Mouse (Mus musculus): Measurements from ENCODE around the gene Hif1an. TPM values are rescaled to one million over a fixed set of nuclear protein-coding genes. Genes with fewer than 3 reads are reported as not detected.

Hif1an gene
- polyA plus RNA-seq, 2 experiments = 27.3 to 30.1 TPM

DNA sequence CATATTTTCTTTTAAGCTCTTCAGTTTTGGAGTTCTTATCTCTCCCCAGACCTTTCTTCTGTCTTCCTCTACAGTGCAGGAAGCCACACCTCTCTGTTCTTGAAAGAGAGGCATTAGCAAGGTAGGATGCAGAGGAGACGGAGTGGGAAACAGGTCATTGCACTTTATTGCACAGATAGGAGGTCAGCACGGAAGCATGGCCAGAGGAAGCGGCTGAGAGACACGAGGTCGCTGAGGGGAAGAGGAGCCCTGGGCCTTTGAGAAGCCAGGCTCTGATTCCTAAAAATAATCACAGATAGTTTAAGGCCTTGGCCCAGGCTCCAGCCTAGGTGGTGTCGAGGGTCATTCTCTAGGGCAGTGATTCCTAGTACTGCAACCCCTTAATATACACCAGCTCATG is 46.9 kb upstream of the Hif1an start:
- no peak overlapping the region for H3K9ac ChIP-seq (ENCODE audit: low read depth, low read length, severe bottlenecking)
- peaks cover 5% of the 10 kb centered on the region; the same call in 1 of the 2 replicates for H3K4me1 ChIP-seq (ENCODE audit: control insufficient read depth, insufficient read depth, low read length)
- H3K27me3 ChIP-seq (ENCODE audit: control insufficient read depth, insufficient read depth, low read length) = peaks cover 52% of the 10 kb centered on the region
- 47% methylated on average over 6 of the region's 6 CpGs for WGBS
- no peak overlapping the region for H3K4me3 ChIP-seq (replicated peaks; ENCODE audit: low read length)
- no peak overlapping the region for H3K4me2 ChIP-seq (replicated peaks; ENCODE audit: low read depth, low read length, severe bottlenecking)
- DNase-seq (ENCODE audit: low spot score) = no peak
- no peak for ATAC-seq (ENCODE audit: low FRiP score, low read depth)
- TF ChIP-seq POLR2A (IDR thresholded peaks at IDR 0.05; ENCODE audit: borderline replicate concordance, extremely low read depth, insufficient read depth, insufficient read length) = no peak
- no peaks in the 10 kb centered on the region for H3K36me3 ChIP-seq (ENCODE audit: control insufficient read depth, insufficient read depth, low read length)
- no peak overlapping the region for H3K27ac ChIP-seq (replicated peaks; ENCODE audit: low read depth, low read length)
- H3K9me3 ChIP-seq (ENCODE audit: control insufficient read depth, low read length) = no peaks in the 10 kb centered on the region

DNA sequence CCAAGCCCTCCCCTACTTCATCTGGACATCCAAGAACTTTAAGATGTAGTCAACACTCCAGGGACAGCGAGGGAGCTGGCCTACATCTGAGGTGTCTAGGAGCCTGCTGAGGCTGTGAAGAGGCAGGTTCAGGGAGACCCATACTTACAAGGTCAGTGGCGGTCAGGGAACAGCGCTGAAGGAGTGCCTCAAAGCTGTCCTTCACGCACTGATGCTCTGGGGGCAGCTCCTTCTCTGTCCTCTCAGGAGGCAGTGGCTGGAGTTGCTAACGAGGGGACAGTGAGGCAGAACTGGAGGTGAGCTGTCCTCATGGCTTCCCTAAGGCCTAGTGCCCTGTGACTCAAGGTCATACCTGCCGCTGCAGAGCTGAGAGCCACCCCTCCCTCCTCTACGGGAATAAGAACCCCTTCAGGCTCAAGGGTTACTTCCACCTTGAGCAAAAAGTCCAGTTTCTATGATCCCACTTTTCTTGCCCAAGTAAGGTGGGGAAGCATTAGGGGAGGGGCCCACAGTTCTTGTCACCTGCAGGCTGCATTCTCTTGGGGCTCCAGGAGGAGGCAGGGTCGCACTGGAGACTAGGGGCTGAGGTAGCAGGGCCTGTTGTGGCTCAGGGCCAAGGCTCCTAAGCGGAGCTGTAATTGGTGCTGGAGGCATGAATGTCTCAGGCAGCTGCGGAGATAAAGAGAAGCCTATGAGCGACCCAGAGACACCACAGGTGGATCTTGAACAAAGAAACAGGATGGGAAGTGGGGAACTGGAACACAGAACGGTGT is 44.5 kb upstream of the Hif1an start:
- Histone ChIP-seq H3K4me1 (ENCODE audit: control insufficient read depth, insufficient read depth, low read length) (no peaks in the 10 kb centered on the region), H3K4me3 (replicated peaks; ENCODE audit: low read length) (no peak overlapping the region), H3K9me3 (ENCODE audit: control insufficient read depth, low read length) (no peaks in the 10 kb centered on the region), H3K27me3 (ENCODE audit: control insufficient read depth, insufficient read depth, low read length) (peaks cover 28% of the 10 kb centered on the region), H3K9ac (ENCODE audit: low read depth, low read length, severe bottlenecking) (no peak overlapping the region), H3K4me2 (replicated peaks; ENCODE audit: low read depth, low read length, severe bottlenecking) (no peak overlapping the region), H3K36me3 (ENCODE audit: control insufficient read depth, insufficient read depth, low read length) (no peaks in the 10 kb centered on the region), H3K27ac (replicated peaks; ENCODE audit: low read depth, low read length) (no peak overlapping the region)
- no peak for TF ChIP-seq POLR2A (IDR thresholded peaks at IDR 0.05; ENCODE audit: borderline replicate concordance, extremely low read depth, insufficient read depth, insufficient read length)
- WGBS = 55% methylated on average over 12 of the region's 12 CpGs
- no peak for ATAC-seq (ENCODE audit: low FRiP score, low read depth)
- no peak for DNase-seq (ENCODE audit: low spot score)

DNA sequence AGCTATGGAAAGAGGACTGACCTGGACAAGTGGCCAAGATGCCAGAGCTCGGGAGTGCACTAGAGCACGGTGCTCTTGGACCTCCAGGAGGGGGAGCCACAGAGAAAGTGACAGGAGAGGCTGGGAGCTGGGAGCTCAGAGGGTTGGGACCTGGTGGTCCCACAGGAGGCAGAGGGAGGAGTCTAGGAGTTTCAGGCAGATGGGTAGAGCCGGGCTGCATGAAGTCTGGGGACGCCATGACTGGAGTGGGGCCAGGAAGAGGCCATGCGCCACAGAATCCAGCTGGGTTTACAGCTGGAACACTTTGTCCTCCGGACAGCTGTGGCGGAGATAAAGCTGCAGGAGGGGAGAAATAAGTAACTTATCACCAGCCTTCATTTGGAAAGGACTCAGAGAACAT is 43.5 kb upstream of the Hif1an start:
- H3K36me3 ChIP-seq (ENCODE audit: control insufficient read depth, insufficient read depth, low read length) = no peaks in the 10 kb centered on the region
- no peak; the same call in 1 of the 2 replicates for ATAC-seq (ENCODE audit: low FRiP score, low read depth)
- no peak for DNase-seq (ENCODE audit: low spot score)
- H3K9me3 ChIP-seq (ENCODE audit: control insufficient read depth, low read length) = no peaks in the 10 kb centered on the region
- H3K4me1 ChIP-seq (ENCODE audit: control insufficient read depth, insufficient read depth, low read length) = no peaks in the 10 kb centered on the region
- no peak for TF ChIP-seq POLR2A (IDR thresholded peaks at IDR 0.05; ENCODE audit: borderline replicate concordance, extremely low read depth, insufficient read depth, insufficient read length)
- no peak overlapping the region for H3K4me2 ChIP-seq (replicated peaks; ENCODE audit: low read depth, low read length, severe bottlenecking)
- H3K9ac ChIP-seq (ENCODE audit: low read depth, low read length, severe bottlenecking) = no peak overlapping the region
- peaks cover 19% of the 10 kb centered on the region for H3K27me3 ChIP-seq (ENCODE audit: control insufficient read depth, insufficient read depth, low read length)
- H3K27ac ChIP-seq (replicated peaks; ENCODE audit: low read depth, low read length) = no peak overlapping the region
- 32% methylated on average over 7 of the region's 7 CpGs for WGBS
- no peak overlapping the region for H3K4me3 ChIP-seq (replicated peaks; ENCODE audit: low read length)

DNA sequence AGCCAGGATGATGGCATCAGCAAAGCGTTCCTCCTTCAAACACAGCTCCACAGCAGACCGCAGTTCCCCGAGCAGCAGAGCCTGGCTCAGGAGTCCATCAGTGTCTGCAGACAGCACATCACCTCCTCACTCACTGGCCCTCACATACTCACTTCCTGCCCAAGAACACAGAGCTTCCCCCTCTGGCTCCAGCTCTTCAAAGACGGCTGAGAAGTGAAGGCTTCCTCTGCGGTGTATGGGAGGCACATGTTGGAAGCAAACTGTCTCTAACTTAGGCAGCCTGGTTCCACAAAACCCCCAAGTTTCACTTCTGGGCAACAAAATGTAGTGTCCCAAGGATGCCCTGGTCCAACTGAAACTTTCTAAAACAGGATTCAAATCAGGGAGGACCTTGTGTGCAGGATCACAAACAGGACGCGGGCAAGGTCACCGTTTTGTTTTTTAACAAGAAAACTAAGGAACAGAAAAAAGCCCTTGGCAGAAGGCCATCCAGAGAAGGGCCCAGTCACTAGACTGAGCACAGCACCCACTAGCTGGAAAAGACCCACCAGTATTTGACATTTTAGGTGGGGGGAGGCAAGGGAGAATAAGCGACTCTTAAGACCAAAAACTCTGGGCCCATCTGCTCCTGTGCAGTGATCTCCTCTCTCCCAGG is 37.0 kb upstream of the Hif1an start:
- H3K9ac ChIP-seq (ENCODE audit: low read depth, low read length, severe bottlenecking) = no peak overlapping the region
- no peaks in the 10 kb centered on the region for H3K27me3 ChIP-seq (ENCODE audit: control insufficient read depth, insufficient read depth, low read length)
- no peak overlapping the region for H3K4me3 ChIP-seq (replicated peaks; ENCODE audit: low read length)
- no peak overlapping the region for H3K27ac ChIP-seq (replicated peaks; ENCODE audit: low read depth, low read length)
- no peaks in the 10 kb centered on the region for H3K36me3 ChIP-seq (ENCODE audit: control insufficient read depth, insufficient read depth, low read length)
- ATAC-seq (ENCODE audit: low FRiP score, low read depth) (no peak), DNase-seq (ENCODE audit: low spot score) (no peak)
- no peaks in the 10 kb centered on the region for H3K4me1 ChIP-seq (ENCODE audit: control insufficient read depth, insufficient read depth, low read length)
- WGBS = 75% methylated on average over 9 of the region's 9 CpGs
- no peak overlapping the region for H3K4me2 ChIP-seq (replicated peaks; ENCODE audit: low read depth, low read length, severe bottlenecking)
- H3K9me3 ChIP-seq (ENCODE audit: control insufficient read depth, low read length) = no peaks in the 10 kb centered on the region
- no peak for TF ChIP-seq POLR2A (IDR thresholded peaks at IDR 0.05; ENCODE audit: borderline replicate concordance, extremely low read depth, insufficient read depth, insufficient read length)

DNA sequence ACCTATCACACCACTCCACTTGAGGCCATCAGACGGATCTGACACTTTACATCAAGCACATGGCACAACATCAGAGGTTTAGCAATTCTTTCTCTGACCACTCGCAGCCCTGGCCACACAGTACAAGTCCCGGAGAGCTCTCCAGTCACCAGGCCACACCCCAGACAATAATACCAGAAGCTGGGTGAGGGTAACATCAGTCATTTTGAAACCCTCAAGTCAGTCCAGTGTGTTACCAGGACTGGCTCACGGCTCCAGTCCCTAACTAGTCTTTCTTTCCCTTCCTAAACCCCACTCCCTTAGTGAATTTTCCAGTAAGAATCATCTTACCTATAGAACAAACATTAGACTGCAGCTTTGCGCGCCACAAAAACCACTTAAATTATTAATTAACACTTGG is 32.6 kb upstream of the Hif1an start:
- Histone ChIP-seq H3K4me2 (replicated peaks; ENCODE audit: low read depth, low read length, severe bottlenecking) (no peak overlapping the region), H3K4me3 (replicated peaks; ENCODE audit: low read length) (no peak overlapping the region), H3K27me3 (ENCODE audit: control insufficient read depth, insufficient read depth, low read length) (no peaks in the 10 kb centered on the region), H3K9me3 (ENCODE audit: control insufficient read depth, low read length) (no peaks in the 10 kb centered on the region), H3K4me1 (ENCODE audit: control insufficient read depth, insufficient read depth, low read length) (no peaks in the 10 kb centered on the region), H3K27ac (replicated peaks; ENCODE audit: low read depth, low read length) (no peak overlapping the region), H3K36me3 (ENCODE audit: control insufficient read depth, insufficient read depth, low read length) (no peaks in the 10 kb centered on the region), H3K9ac (ENCODE audit: low read depth, low read length, severe bottlenecking) (no peak overlapping the region)
- no peak for ATAC-seq (ENCODE audit: low FRiP score, low read depth)
- 83% methylated on average over 6 of the region's 6 CpGs for WGBS
- no peak for TF ChIP-seq POLR2A (IDR thresholded peaks at IDR 0.05; ENCODE audit: borderline replicate concordance, extremely low read depth, insufficient read depth, insufficient read length)
- no peak for DNase-seq (ENCODE audit: low spot score)
